Mouse (Mus musculus) midbrain, embryonic 13.5 days (tissue): ENCODE results near the gene Pde8a. TPM values are rescaled to one million over a fixed set of nuclear protein-coding genes. Genes with fewer than 3 reads are reported as not detected.

Experiments used
- ATAC-seq: fragments of 200-750 bp; cut with Nextera tagmentation; 2 replicates; pipeline ENCODE4 v1.8.0; 2017; ENCODE audit warnings: mild to moderate bottlenecking, moderate TSS enrichment, moderate library complexity
- H3K27ac ChIP-seq: fragments of 300-500 bp; sonication (generic); 2 replicates; pipeline ENCODE4 v1.5.1; 2015; ENCODE audit warnings: inconsistent platforms, mild to moderate bottlenecking, moderate library complexity
- H3K27me3 ChIP-seq: fragments of 300-500 bp; sonication (generic); 2 replicates; pipeline ENCODE4 v1.6.1; 2015; ENCODE audit warnings: mild to moderate bottlenecking, inconsistent platforms
- H3K36me3 ChIP-seq: fragments of 300-500 bp; sonication (generic); 2 replicates; pipeline ENCODE4 v1.6.1; 2015; ENCODE audit warnings: mild to moderate bottlenecking, inconsistent platforms
- H3K4me1 ChIP-seq: fragments of 300-500 bp; sonication (generic); replicated peaks from 2 replicates; pipeline ENCODE4 v1.6.1; 2015; ENCODE audit warnings: inconsistent platforms
- H3K4me2 ChIP-seq: fragments of 300-500 bp; sonication (generic); replicated peaks from 2 replicates; pipeline ENCODE4 v1.6.1; 2015; ENCODE audit warnings: moderate library complexity, mild to moderate bottlenecking, inconsistent platforms
- H3K4me3 ChIP-seq: fragments of 300-500 bp; sonication (generic); replicated peaks from 2 replicates; pipeline ENCODE4 v1.5.1; 2015; ENCODE audit warnings: mild to moderate bottlenecking, inconsistent platforms
- H3K9ac ChIP-seq: fragments of 300-500 bp; sonication (generic); replicated peaks from 2 replicates; pipeline ENCODE4 v1.6.1; 2015; ENCODE audit warnings: mild to moderate bottlenecking, inconsistent platforms
- H3K9me3 ChIP-seq: fragments of 300-500 bp; sonication (generic); 2 replicates; pipeline ENCODE4 v1.6.1; 2016; ENCODE audit warnings: mild to moderate bottlenecking, inconsistent platforms
- WGBS: fragments of 180-500 bp; shearing (Covaris S2); methylation state at CpG from one replicate; pipeline ENCODE4 v1.1.7; 2015; 5-methylcytosine and 5-hydroxymethylcytosine counted together
- polyA plus RNA-seq: library from polyadenylated mRNA; unstranded; fragments of >200 nt; fragmentation: Nextera tagmentation; extraction: Ambion mirVana; gene quantifications from 2 replicates; pipeline ENCODE4 v1.2.1, GENCODE M21; 2015

Gene Pde8a
- polyA plus RNA-seq = 1.8 and 2.5 TPM in 2 replicates

DNA sequence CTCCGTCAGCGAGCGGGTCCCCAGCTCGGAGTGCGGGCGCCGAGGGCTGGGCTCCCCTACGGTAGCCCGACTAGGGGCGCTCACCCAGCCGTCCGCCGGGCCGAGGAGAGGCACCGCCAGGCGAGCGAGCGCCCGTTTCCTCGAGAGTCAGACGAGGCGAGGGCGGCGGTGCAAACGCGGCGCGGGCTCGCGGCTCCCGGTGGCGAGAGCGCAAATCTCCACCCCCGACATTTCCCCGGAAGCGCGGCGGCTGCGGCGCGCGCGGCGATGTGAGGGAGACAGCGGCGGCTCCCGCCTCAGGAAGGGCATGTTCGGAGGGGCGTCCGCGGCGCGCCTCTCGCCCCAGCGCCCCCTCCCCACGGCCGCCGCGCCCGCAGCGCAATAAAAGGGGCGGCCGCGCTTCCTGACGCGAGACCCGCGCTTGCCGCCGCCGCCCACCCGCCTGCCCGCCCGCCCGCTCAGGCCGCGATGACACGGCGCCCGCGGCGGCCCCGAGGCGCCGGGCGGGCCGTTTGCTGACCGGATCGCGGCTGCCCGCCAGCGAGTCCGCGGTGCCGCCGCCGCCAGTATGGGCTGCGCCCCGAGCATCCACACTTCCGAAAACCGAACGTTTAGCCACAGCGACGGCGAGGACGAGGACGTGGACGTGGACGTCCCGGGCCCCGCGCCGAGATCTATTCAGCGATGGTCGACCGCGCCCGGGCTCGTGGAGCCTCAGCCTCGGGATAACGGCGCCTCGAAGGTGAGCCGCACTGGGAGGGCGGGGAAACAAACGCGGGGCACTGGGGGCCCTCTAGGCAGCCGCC is at the start of gene Pde8a:
Gene Pde8a (plus strand): TSS at position 250 of the 806 bp plus-strand sequence.
- peak within 1 kb of the TSS; percentile 62 for H3K4me2 ChIP-seq
- peaks cover 64% of the 10 kb centered on the region for H3K27me3 ChIP-seq
- H3K9ac ChIP-seq = peak within 1 kb of the TSS; percentile 43
- H3K9me3 ChIP-seq = no peaks in the 10 kb centered on the region
- 1% methylated on average over 111 of the region's 128 CpGs for WGBS
- H3K36me3 ChIP-seq = no peaks in the 10 kb centered on the region
- peak within 1 kb of the TSS; percentile 10; the same call in 1 of the 2 replicates for H3K27ac ChIP-seq
- ATAC-seq = peak; percentile 2; the same call in 1 of the 2 replicates
- peaks cover 18% of the 10 kb centered on the region for H3K4me1 ChIP-seq
- peak within 1 kb of the TSS; percentile 47 for H3K4me3 ChIP-seq

DNA sequence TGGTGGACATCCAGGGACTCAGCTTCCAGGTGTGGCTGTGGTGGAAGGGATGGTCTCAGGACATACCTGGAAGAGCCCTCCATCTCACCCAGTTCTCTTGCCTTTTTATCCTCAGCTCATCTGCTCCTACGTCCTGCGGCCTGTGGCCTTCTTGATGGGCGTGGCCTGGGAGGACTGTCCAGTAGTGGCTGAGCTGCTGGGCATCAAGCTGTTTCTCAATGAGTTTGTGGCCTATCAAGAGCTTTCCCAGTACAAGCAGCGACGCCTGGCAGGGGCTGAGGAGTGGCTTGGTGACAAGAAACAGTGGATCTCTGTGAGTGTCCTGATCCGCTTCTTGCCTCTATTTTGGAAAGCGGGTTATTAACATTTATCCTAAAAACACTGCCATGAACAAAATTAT is 49.0 kb upstream of the Pde8a start:
- H3K9ac ChIP-seq = no peak overlapping the region

DNA sequence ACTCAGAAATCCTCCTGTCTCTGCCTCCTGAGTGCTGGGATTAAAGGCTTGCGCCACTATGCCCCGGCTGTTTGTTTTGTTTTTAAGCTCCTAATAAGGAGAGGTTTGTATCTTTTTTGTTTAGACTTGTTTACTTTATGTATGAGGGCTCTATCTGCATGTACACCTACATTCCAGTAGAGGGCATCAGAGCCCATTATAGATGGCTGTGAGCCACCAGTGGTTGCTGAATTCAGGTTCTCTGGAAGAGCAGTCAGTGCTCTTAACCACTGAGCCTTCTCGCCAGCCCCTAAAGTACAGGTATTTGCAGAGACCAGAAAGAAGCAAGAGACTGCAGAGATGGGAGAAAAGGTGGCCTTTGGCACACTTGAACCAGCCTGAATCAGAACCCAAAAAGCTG is 46.3 kb upstream of the Pde8a start:
- 0 out of 2 replicates have a peak, but pooled peaks have one; percentile 27 for ATAC-seq
- Histone ChIP-seq H3K9me3 (no peaks in the 10 kb centered on the region), H3K27ac (no peak overlapping the region), H3K9ac (no peak overlapping the region), H3K27me3 (no peaks in the 10 kb centered on the region), H3K4me1 (no peaks in the 10 kb centered on the region), H3K36me3 (no peaks in the 10 kb centered on the region), H3K4me2 (no peak overlapping the region), H3K4me3 (no peak overlapping the region)
- 41% methylated on average over 3 of the region's 3 CpGs for WGBS

More for the DNA sequence above, 49.0 kb upstream of the Pde8a start:
- no peak overlapping the region for H3K4me3 ChIP-seq
- WGBS = 70% methylated on average over 7 of the region's 7 CpGs
- no peaks in the 10 kb centered on the region for H3K36me3 ChIP-seq
- no peak overlapping the region for H3K27ac ChIP-seq
- no peak overlapping the region for H3K4me2 ChIP-seq
- H3K9me3 ChIP-seq = no peaks in the 10 kb centered on the region
- H3K27me3 ChIP-seq = no peaks in the 10 kb centered on the region
- ATAC-seq = no peak
- no peaks in the 10 kb centered on the region for H3K4me1 ChIP-seq

DNA sequence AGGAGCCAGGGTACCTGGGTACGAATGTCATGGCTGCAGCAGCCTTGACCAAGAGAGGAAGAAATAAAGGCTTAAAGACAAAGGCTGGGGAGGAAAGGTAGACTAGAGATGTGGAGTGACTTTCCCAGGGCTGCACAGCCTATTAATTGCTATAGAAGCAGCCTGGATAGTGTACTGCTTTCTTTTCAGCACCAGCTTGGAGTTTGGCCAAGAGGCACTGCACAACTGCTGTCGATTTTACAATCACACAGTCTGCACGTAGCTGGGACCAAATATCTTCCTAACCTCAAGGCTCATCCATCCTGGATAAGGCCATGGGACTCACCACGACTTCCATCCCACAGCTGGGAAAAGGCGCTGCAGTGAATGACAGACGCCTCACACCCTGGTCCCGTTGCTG is 44.0 kb upstream of the Pde8a start:
- H3K27me3 ChIP-seq = no peaks in the 10 kb centered on the region
- H3K4me1 ChIP-seq = no peaks in the 10 kb centered on the region
- no peak overlapping the region for H3K4me3 ChIP-seq
- H3K4me2 ChIP-seq = no peak overlapping the region
- H3K9me3 ChIP-seq = peaks cover 4% of the 10 kb centered on the region
- no peak for ATAC-seq
- H3K36me3 ChIP-seq = no peaks in the 10 kb centered on the region
- no peak overlapping the region for H3K9ac ChIP-seq
- WGBS = 87% methylated on average over 7 of the region's 7 CpGs
- no peak overlapping the region for H3K27ac ChIP-seq

DNA sequence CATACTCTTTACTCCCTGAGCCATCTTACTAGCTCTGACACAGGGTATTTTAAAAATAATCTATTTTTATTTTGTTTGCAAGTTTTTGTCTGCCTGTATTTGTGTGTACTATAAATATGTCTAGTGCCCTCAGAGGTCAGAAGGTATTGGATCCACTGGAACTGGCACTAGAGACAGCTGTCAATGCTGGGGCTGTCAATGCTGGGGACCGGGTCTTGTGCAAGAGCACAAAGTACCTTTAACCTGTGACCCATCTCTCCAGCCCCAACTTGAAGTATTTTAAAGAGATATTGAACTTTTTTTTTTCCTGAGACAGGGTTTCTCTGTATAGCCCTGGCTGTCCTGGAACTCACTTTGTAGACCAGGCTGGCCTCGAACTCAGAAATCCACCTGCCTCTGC is 39.5 kb upstream of the Pde8a start:
- Histone ChIP-seq H3K4me2 (no peak overlapping the region), H3K4me3 (no peak overlapping the region), H3K4me1 (no peaks in the 10 kb centered on the region), H3K36me3 (no peaks in the 10 kb centered on the region), H3K27ac (no peak overlapping the region), H3K9me3 (peaks cover 4% of the 10 kb centered on the region), H3K9ac (no peak overlapping the region), H3K27me3 (no peaks in the 10 kb centered on the region)
- no peak for ATAC-seq
- 99% methylated on average over 2 of the region's 2 CpGs for WGBS

DNA sequence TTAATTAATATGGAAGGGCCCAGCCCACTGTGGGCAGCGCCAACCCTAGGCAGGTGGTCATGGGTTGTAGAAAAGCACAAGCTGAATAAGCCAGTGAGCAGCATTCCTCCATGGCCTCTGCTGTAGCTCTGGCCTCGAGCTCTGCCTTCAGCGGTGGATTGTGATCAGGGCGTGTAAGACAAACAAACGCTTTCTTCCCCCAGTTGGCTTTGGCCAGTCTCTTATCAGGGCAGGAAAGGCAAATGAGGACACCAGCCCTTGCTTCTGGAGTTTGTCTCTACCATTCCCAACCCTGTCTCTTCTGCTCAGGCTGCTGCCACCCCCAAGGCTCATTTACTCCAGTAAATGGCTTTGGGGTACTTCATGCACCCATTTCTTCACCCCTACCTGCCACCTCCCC is 38.7 kb upstream of the Pde8a start:
- no peaks in the 10 kb centered on the region for H3K27me3 ChIP-seq
- no peak overlapping the region for H3K4me3 ChIP-seq
- no peak overlapping the region for H3K4me2 ChIP-seq
- ATAC-seq = no peak
- H3K9ac ChIP-seq = no peak overlapping the region
- 86% methylated on average over 5 of the region's 5 CpGs for WGBS
- no peaks in the 10 kb centered on the region for H3K36me3 ChIP-seq
- H3K9me3 ChIP-seq = peaks cover 4% of the 10 kb centered on the region
- no peaks in the 10 kb centered on the region for H3K4me1 ChIP-seq
- no peak overlapping the region for H3K27ac ChIP-seq

DNA sequence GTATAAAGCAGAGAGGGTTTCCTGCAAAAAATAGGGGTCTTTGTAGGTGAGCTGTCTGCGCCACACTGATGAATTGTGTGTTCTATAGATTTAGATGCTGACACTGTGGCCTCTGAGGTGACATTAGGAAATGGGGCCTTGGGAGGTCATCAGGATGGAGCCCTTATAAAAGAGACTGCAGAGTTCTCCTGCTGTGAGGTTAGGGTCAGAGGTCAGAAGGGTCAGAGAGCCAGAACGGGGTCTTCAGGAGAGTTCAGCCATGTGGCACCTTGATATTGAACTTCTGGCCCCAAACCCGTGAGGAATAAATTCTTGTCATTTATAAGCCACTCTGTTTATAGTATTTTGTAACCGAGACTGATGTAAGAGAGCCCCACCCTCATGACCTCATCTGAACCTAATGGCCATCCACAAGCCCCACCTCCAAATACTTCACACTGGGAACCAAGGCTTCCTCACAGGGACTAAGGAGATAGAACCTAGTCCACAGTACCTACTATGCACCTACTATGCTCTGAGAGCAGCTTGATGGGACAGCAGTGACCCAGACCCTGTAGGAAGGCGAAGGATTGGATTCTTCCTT is 37.1 kb upstream of the Pde8a start:
- Histone ChIP-seq H3K36me3 (no peaks in the 10 kb centered on the region), H3K4me3 (no peak overlapping the region), H3K9ac (no peak overlapping the region), H3K9me3 (peaks cover 4% of the 10 kb centered on the region), H3K4me2 (no peak overlapping the region), H3K27me3 (no peaks in the 10 kb centered on the region), H3K27ac (no peak overlapping the region), H3K4me1 (no peaks in the 10 kb centered on the region)
- WGBS = 50% methylated on average over 5 of the region's 5 CpGs
- ATAC-seq = no peak

DNA sequence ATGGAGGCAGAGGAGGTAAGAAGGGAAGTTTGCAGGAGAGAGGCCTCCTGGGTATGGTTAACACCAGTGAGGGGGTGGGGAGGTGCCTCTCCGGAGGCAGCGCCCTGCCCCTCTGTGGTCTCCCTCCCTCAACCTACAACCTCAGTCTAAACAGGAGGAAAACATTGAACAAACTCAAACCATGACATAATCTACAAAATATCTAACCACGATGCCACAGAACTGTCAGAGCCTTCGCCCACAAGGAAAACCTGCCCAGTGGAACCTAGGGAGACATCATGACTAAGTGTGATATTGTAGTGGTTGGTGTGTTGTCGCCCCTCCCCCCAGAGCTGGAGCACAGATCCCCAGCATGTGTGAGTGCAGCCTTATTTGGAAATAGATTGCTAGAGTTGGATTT is 33.9 kb upstream of the Pde8a start:
- Histone ChIP-seq H3K9me3 (no peaks in the 10 kb centered on the region), H3K27me3 (no peaks in the 10 kb centered on the region), H3K9ac (no peak overlapping the region), H3K36me3 (no peaks in the 10 kb centered on the region), H3K4me2 (no peak overlapping the region), H3K4me3 (no peak overlapping the region), H3K4me1 (no peaks in the 10 kb centered on the region), H3K27ac (no peak overlapping the region)
- ATAC-seq = no peak
- 81% methylated on average over 5 of the region's 5 CpGs for WGBS

DNA sequence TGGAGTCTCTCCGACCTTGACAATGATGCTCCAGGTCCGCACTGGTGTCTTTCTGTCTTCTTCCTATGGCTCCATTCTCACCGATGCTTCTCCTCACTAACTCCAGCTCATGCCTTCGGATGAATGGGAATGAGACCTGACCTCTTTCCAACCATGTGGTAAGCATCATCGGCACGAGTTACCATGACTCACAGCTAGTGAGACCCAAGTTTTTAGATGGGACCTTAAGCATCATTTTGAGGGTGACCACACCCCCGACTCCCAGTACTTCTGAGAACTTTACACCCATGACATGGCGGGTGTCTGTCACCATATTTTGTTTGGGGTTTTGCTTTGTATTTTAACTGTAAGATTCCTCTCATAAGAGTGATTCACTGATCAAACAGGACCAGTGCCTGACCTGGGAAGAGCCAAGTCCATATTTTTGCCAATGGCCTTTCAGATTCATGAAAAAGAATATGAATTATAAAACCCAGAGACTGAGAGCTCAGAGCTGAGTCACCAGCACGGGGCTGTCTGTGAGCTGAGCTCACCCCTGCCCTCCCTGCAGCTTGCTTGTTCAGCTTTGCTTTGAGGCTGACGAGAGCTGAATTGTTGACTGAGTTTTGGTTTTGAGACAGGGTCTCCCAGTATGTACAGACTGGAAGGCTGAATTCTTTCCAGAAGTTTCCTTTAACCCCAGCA is 30.8 kb upstream of the Pde8a start:
- no peaks in the 10 kb centered on the region for H3K9me3 ChIP-seq
- no peaks in the 10 kb centered on the region for H3K27me3 ChIP-seq
- no peak overlapping the region for H3K4me2 ChIP-seq
- H3K9ac ChIP-seq = no peak overlapping the region
- no peak overlapping the region for H3K4me3 ChIP-seq
- no peaks in the 10 kb centered on the region for H3K4me1 ChIP-seq
- no peak overlapping the region for H3K27ac ChIP-seq
- ATAC-seq = no peak
- 84% methylated on average over 10 of the region's 10 CpGs for WGBS
- no peaks in the 10 kb centered on the region for H3K36me3 ChIP-seq

DNA sequence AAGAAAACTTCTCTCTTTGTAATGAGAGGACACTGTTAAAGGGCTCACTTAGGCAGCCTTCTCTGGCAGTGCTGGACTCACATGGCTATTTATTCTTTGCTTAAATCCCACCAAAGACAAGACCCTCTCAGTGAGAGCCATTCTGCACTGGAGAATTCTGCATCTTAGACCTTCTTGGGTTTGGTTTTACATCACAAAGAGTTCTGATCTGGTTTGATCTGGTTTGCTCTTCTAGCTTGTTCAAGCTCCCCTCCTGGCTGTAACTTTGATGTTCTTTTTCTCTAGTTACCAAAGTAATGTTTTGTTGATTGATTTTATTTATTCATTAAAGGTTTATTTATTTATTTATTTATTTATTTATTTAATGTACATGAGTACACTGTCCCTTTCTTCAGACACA is 30.2 kb upstream of the Pde8a start:
- no peaks in the 10 kb centered on the region for H3K9me3 ChIP-seq
- no peak overlapping the region for H3K27ac ChIP-seq
- H3K4me2 ChIP-seq = no peak overlapping the region
- no peak for ATAC-seq
- no peak overlapping the region for H3K9ac ChIP-seq
- no peaks in the 10 kb centered on the region for H3K36me3 ChIP-seq
- no peaks in the 10 kb centered on the region for H3K4me1 ChIP-seq
- no peak overlapping the region for H3K4me3 ChIP-seq
- H3K27me3 ChIP-seq = no peaks in the 10 kb centered on the region

DNA sequence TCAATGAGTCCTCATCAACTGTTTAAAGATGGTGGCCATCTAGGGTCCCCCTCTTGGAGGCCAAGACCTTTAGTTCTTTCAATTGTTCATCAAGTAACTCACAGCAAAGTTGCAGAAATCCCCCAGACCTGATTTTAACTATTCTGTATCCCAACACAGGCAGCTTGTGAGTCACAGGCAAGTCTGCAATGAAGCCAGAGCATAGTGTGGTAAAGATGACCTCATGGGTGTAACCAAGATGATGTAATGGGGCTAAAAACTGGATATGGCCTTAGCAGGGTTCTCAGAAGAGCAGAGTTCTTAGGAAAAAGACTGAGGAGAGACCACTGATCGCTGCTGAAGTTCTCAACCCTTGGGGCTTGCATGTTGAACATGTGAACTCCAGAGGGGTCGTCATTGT is 29.3 kb upstream of the Pde8a start:
- Histone ChIP-seq H3K9me3 (no peaks in the 10 kb centered on the region), H3K27ac (no peak overlapping the region), H3K27me3 (no peaks in the 10 kb centered on the region), H3K4me3 (no peak overlapping the region), H3K36me3 (no peaks in the 10 kb centered on the region), H3K4me2 (no peak overlapping the region), H3K4me1 (no peaks in the 10 kb centered on the region), H3K9ac (no peak overlapping the region)
- no peak for ATAC-seq
- WGBS = 83% methylated on average over 2 of the region's 2 CpGs

DNA sequence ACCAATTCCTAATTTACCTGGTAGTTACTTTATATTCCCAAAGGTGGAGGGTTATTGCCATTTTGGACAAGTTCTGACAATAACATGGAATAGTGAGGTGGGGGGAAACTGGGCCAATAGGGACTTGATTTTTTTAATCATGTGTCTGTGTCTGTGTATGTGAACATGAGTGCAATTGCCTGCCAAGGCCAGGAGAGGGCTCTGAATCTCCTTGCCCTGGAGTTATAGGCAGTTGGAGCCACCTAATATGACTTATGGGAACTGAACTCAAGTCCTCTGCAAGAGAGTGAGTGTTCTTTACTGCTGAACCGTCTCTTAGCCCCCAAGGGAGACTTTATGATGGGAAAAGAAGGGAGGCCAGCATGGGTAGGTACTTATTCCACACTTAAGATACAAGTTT is 28.7 kb upstream of the Pde8a start:
- ATAC-seq = no peak
- Histone ChIP-seq H3K4me2 (no peak overlapping the region), H3K36me3 (no peaks in the 10 kb centered on the region), H3K9ac (no peak overlapping the region), H3K9me3 (no peaks in the 10 kb centered on the region), H3K4me3 (no peak overlapping the region), H3K27me3 (no peaks in the 10 kb centered on the region), H3K27ac (no peak overlapping the region), H3K4me1 (no peaks in the 10 kb centered on the region)
- 75% methylated on average over 1 of the region's 1 CpGs for WGBS
